Mouse (Mus musculus) hindbrain, embryonic 13.5 days (tissue): ENCODE measurements around the gene 4930595M18Rik. TPM values are rescaled to one million over a fixed set of nuclear protein-coding genes. Genes with fewer than 3 reads are reported as not detected.

ENCODE experiments used
- ATAC-seq: fragments of 200-750 bp; cut with Nextera tagmentation; 2 replicates; pipeline ENCODE4 v1.8.0; 2017; ENCODE audit warnings: moderate TSS enrichment; ENCODE audit not compliant: low FRiP score
- H3K27ac ChIP-seq: fragments of 300-500 bp; sonication (generic); 2 replicates; pipeline ENCODE4 v1.5.1; 2015; ENCODE audit warnings: inconsistent platforms, mild to moderate bottlenecking, moderate library complexity
- H3K27me3 ChIP-seq: fragments of 300-500 bp; sonication (generic); 2 replicates; pipeline ENCODE4 v1.6.1; 2015; ENCODE audit warnings: mild to moderate bottlenecking, inconsistent platforms
- H3K36me3 ChIP-seq: fragments of 300-500 bp; sonication (generic); 2 replicates; pipeline ENCODE4 v1.6.1; 2015; ENCODE audit warnings: mild to moderate bottlenecking, inconsistent platforms
- H3K4me1 ChIP-seq: fragments of 300-500 bp; sonication (generic); replicated peaks from 2 replicates; pipeline ENCODE4 v1.6.1; 2015; ENCODE audit warnings: inconsistent platforms
- H3K4me2 ChIP-seq: fragments of 300-500 bp; sonication (generic); 2 replicates; pipeline ENCODE4 v1.6.1; 2015; ENCODE audit warnings: inconsistent platforms, mild to moderate bottlenecking, moderate library complexity
- H3K4me3 ChIP-seq: fragments of 300-500 bp; sonication (generic); 2 replicates; pipeline ENCODE4 v1.5.1; 2015; ENCODE audit warnings: mild to moderate bottlenecking, inconsistent platforms
- H3K9ac ChIP-seq: fragments of 300-500 bp; sonication (generic); 2 replicates; pipeline ENCODE4 v1.6.1; 2015; ENCODE audit warnings: mild to moderate bottlenecking, inconsistent platforms
- H3K9me3 ChIP-seq: fragments of 300-500 bp; sonication (generic); 2 replicates; pipeline ENCODE4 v1.6.1; 2016; ENCODE audit warnings: inconsistent platforms
- WGBS: fragments of 180-500 bp; shearing (Covaris S2); methylation state at CpG from one replicate; pipeline ENCODE4 v1.1.7; 2015; 5-methylcytosine and 5-hydroxymethylcytosine counted together
- polyA plus RNA-seq: library from polyadenylated mRNA; unstranded; fragments of >200 nt; fragmentation: Nextera tagmentation; extraction: Ambion mirVana; gene quantifications from 2 replicates; pipeline ENCODE4 v1.2.1, GENCODE M21; 2015

The 4930595M18Rik gene
- polyA plus RNA-seq = not detected in 2 replicates

DNA sequence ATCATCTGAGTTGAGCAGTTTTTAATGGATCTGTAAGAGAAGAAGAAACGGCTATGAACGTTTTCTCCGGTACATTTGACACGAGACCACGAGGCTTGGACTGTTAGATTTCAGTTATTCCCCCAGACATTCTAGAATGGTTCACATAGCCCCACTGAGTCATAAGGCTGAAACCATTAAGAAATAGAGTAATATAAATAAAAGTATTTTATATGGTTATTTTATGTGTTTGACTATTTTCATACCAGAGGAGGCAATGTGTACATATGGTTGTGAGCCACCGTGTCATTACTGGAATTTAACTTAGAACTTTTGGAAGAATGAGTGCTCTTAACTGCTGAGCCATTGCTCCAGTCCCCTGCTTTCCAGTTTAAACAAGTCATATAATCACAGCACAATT, at the start of gene 4930595M18Rik:
4930595M18Rik (minus strand) TSS at position 101 of the 400 bp plus-strand sequence.
- Histone ChIP-seq H3K9ac (no peak within 1 kb of the TSS), H3K4me1 (no peaks in the 10 kb centered on the region), H3K27me3 (no peaks in the 10 kb centered on the region), H3K27ac (no peak within 1 kb of the TSS), H3K4me2 (no peak within 1 kb of the TSS), H3K9me3 (no peaks in the 10 kb centered on the region), H3K36me3 (no peaks in the 10 kb centered on the region), H3K4me3 (no peak within 1 kb of the TSS)
- WGBS = 92% methylated on average over 6 of the region's 6 CpGs
- ATAC-seq = no peak

DNA sequence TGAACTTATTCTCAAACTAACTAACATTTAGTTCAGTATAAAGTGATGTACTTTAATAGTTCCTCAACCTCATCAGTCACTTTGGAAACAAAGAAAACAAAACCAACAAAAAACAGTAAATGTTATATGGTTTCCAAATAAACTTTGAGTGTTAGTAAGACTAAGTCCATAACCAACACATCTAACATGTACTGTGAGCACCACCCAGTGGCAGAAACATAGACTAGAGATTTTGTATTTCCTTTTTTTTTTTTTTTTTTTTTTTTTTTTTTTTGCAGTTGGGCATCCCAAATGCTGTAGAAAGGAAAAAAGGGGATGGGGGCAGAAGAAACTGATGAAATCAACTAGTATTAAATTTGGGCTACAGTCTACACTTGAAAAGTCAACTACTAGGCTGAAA, 14.6 kb upstream of the 4930595M18Rik start:
- Histone ChIP-seq H3K36me3 (no peaks in the 10 kb centered on the region), H3K4me3 (no peak overlapping the region)

More for the DNA sequence above, 14.6 kb upstream of the 4930595M18Rik start:
- no peak overlapping the region for H3K27ac ChIP-seq
- H3K4me1 ChIP-seq = no peaks in the 10 kb centered on the region
- no peak overlapping the region for H3K4me2 ChIP-seq
- no peak overlapping the region for H3K9ac ChIP-seq
- H3K27me3 ChIP-seq = no peaks in the 10 kb centered on the region
- ATAC-seq = no peak
- no peaks in the 10 kb centered on the region for H3K9me3 ChIP-seq
